Mouse (Mus musculus) embryo, embryonic 11 days (tissue): Measurements from ENCODE around the gene Scamp2.
A peak's percentile ranks its signal among the peaks of the same experiment; 100 is the strongest.

Experiments
- DNase-seq: peaks from one replicate; pipeline ENCODE4 v3.0.0-alpha.2; 2015

Scamp2 gene

DNA sequence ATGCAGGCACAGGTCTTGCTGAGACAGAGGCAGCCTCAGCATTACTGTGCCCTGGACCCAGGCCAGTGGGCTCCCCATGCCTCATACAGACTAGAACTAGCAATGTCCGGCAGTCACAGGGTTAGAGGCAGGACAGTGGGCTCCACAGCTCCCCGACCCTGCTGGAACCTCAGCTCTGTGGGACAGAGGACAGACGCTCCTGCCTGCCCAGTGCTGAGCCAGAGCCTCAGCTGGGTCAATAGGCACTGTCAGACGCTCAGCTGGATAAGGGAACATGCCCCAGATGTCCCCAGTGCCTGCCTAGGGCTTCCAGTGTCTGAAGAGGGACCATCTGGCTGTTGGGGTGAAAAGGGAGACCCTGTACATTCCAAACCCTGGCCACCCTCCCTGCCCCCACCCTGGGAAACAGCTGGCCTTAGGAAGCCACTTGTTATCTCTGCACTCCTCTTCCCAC is 37.2 kb downstream of the Scamp2 start:
- peak; percentile 26 for DNase-seq

GRCm38 (mm10) chr9:57598851-57599563 is 38.3 kb downstream of the Scamp2 start:
- DNase-seq = peak; percentile 42

GRCm38 (mm10) chr9:57600620-57601352 is 40.0 kb downstream of the Scamp2 start:
- peak; percentile 62 for DNase-seq

- DNase-seq = no peak
These were observed 40.6 kb downstream of the Scamp2 start for GRCm38 (mm10) chr9:57601353-57601706.

DNA sequence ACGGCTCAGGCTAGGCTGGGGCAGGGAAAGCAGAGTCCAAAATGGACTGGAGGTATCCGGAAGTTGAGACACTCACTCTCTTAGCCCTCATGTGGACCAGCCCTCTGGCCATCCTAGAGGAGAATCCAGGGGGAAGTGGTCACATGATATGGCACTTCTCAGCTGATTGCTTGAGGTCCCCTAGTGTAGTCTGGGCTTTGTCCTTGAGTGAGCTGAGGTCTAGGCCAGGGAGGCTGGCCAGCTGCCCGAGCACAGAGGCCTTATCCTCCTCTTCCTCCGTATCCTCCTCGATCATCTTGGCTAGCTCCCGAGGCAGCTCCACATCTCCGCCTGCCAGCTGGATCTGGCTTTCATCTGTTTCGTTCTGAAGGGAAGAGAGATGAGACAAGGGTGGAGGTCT is 41.4 kb downstream of the Scamp2 start:
- no peak for DNase-seq

- DNase-seq = no peak
These were observed 44.1 kb downstream of the Scamp2 start for GRCm38 (mm10) chr9:57604875-57605274.

GRCm38 (mm10) chr9:57605503-57605902 is 44.8 kb downstream of the Scamp2 start:
- no peak for DNase-seq

DNA sequence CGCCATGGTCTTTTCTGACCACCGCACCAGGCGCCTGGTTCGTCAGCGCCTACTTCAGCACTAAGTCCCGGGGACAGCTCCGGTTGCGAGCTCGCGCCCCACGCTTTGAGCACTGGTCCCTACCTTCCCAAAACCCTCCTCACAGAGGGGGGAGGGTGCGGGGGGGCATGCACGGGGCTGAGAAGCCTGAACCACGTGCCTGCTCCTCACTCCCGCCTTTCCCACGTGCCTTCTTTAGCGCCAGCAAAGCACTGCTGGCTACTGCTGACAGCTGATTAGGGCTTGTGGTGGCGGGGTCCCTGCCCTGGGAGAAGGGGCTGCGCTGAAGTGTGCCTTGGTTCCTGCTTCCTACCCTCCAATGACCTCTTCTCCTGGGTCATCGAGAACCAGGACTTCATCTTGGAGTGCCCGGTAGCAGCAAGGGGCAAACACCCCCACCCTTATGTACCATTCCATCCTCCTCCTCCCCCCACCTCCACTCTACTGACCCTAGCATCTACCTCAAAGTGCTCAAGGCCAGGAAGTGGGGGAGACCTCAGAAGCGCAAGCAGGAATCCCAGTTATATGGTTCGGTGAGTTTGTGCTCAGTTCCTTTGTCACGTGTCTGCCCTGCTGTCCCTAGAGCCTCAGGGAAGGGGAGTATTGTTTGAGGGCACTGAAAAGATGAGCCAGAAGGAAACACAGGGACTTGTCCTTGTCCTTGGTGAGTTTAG is 45.6 kb downstream of the Scamp2 start, which contains the start of gene Cplx3:
TSS of gene Cplx3 (minus strand) at position 143 of the 713 bp plus-strand sequence.
- DNase-seq = peak; percentile 84

DNA sequence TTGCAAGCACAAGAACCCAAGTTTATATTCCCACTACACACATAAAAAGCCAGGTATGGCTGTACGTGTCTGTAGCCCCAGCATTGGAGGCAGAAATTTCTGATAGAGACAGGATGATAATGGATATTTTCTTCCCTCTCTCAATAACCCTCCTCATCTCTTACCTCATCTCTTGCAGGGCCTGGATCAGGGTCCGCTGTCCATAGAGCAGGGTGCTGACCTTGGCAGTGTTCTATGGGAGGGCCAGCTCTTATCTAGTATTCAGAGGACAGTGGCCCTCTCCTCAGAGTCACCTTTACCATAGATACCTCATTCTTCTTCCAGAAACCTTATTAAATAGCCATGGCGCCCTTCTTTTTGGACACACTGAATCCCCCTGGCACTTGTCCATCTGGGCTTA is 49.1 kb downstream of the Scamp2 start:
- DNase-seq = no peak

- DNase-seq = no peak
These were observed 49.6 kb downstream of the Scamp2 start for GRCm38 (mm10) chr9:57610359-57610826.

DNA sequence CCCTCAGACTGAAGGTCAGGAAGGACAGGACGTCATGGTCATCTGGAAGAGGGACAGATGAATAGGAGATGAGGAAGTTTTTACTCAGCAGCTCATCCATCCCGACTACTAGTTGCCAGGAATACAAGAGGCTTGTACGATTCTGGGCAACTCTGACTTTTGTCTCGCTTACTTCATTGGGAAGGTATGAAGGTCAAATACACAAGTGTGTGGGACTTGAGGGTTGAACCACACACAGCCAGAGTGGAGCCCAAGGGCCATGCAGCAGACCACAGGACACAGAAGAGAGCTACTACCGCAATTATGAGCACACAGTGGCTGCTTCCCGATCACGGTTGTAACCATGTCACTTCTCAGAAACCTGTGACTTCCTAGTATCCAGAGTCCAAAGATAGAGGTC is 51.8 kb downstream of the Scamp2 start:
- no peak for DNase-seq

DNA sequence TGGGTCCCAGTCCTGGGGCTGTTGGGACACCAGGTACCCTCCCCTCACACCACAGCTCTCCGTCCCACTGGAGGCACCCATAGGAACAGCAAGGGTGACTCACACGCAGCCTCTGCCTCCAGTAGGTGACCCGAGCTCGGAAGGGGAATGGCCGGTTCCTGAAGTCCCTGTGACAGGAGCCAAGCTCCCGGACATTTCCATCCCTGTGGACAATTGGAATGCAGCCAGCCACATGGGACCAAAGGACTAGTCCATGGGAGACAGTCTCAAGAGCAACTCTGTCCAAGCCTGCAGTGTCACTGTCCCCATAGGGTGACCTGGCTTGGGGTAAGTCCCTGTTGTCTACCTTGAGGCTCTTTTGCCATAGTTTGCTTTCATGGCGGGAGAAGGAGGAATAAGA is 53.2 kb downstream of the Scamp2 start:
- DNase-seq = no peak

- DNase-seq = no peak
These were observed 54.0 kb downstream of the Scamp2 start for GRCm38 (mm10) chr9:57614786-57615185.

DNA sequence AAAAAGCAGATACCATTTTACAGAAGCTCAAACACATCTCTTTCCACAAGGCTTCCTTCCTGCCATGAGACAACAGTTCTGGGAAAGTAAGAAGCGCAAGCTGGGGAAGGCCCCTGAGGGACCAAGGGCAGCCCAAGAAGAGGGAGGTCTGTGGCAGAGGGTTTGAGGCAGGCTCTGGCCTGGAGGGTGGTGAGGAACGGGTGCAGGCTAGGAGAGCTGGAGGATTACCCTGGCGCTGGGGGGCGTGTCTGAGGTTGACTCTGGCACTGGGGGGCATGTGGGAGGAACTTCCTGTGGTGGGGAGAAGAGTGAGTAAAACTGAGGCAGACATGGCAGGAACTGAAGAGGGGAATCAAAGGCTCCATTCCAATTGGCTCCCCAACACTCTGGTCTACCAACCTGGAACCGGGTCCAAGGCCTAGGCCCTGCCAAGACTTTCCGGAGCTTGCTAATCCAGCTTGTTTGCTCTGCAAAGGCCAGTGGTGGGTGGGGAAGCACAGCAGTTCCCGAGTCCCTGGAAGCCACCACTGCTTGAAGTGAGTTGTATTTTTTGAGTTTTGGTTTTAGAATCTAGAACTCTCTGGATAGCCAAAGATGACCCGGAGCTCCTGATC is 56.9 kb downstream of the Scamp2 start:
- DNase-seq = no peak

DNA sequence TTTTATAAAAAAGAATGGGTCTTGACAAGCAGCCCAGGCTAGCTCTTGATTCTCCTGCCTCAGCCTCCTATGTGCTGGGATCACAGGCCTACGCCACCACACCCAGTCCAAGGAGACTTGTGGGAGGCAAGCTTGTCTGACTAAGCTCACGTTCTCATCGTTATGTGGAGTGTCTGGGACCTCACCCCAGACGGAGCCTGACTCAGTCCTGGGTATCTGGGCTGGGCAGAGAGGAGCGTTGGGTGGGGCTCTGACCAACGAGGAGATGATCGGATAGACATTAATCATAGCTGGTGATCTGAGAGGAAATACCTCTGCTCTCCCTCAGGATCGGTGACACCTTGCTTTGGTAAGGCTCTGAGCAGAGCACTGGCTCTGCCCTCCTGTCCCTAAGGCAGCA is 58.1 kb downstream of the Scamp2 start:
- DNase-seq = no peak

DNA sequence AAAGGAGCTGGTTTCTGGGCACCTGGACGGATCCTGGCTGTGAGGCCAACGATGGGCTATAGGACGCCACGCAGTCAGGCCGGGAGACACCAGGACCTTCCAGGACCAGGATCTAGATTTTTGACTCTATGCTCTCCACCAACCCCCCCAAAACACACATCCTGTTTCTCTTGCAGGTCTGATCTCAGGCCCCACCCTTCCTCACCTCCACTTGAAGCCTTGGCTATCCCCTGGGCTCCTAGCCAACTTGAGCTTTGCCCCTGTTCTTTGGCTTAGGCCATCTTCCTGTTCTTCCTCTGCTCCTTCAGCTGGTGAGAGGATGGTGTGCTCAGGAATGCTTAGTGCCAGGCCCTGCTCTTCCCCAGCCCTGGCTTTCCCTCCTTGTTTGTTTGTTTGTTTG is 59.9 kb downstream of the Scamp2 start, which contains the start of gene Lman1l:
TSS of gene Lman1l (minus strand) at position 101 of the 400 bp plus-strand sequence.
- no peak for DNase-seq

DNA sequence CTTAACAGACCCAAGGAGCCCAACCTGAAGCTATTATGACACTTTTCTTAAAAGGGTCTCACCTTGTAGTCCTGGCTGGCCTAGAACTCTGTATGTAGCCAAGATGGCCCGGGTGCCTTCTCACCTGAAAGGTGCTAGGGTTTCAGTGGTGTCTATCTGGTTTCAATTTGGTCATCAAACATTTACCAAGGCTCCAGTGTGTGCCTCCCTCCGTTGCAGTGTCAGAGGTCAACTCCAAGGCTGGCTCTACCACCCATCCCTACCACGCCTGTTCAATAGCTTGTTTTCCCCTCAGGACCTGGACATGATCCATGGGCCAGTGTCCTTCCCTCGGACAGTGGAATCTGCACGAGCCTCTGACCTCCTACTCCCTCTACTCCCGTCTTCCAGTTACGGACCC is 63.6 kb downstream of the Scamp2 start:
- no peak for DNase-seq

- no peak for DNase-seq
These were observed 65.1 kb downstream of the Scamp2 start for GRCm38 (mm10) chr9:57625674-57626500.

- no peak for DNase-seq
These were observed 66.4 kb downstream of the Scamp2 start for GRCm38 (mm10) chr9:57627191-57627590.

GRCm38 (mm10) chr9:57627892-57628291 is 67.1 kb downstream of the Scamp2 start:
- no peak for DNase-seq

- DNase-seq = no peak
These were observed 68.0 kb downstream of the Scamp2 start for GRCm38 (mm10) chr9:57628717-57629116.
